Mouse (Mus musculus): Measurements from ENCODE around the gene Cadps2. TPM values are rescaled to one million over a fixed set of nuclear protein-coding genes. Genes with fewer than 3 reads are reported as not detected.

Cadps2 gene
- polyA plus RNA-seq (2015; fragmentation: Nextera tagmentation; extraction: Ambion mirVana): 0.55 and 0.57 TPM in 2 replicates

DNA sequence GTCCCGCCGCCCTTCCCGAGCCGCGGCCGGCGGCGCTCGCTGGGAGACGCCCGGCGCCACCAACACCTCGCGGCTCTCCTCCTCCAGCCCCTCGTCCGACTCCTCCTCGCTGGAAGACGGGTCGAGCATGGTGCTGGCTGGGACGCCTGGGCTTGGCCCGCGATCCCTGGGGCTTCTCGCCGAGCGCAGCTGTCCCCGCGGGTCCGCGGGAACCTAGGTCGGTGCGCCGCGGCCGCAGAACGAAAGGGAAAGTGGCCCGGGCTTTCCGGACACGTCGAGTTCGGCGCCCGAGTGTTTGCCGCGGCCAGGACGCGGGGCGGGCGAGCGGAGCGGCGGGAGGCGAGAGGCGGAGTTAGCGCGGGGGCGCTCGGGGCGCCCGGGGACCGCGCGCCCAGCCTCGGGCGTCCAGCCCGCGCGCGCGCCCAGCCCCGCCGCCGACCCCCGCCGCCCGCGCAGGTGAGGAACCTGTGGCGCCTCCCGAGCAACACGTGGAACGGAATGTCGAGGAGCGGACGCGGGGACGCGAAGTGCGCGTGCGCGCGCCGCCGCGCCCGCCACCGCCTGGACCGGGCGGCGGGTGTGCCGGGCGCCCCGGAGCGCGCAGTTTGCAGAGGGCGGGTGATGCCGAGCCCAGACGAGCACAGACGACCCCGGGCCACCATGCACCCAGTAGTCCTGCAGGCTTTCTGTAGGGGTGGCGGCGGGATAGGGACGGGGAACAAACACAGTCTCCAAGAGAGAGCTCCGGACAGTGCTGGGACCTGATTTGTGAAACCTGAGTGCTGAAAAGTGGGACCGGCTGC is at the start of gene Cadps2:
Cadps2 (minus strand) TSS at position 413 of the 803 bp plus-strand sequence.
- H3K4me2 ChIP-seq (ENCODE audit: low read depth, low read length): peak within 1 kb of the TSS; percentile 89
- H3K27me3 ChIP-seq (replicated peaks; ENCODE audit: control insufficient read depth, insufficient read depth, low read length): peaks cover 22% of the 10 kb centered on the region
- no peaks in the 10 kb centered on the region for H3K9me3 ChIP-seq (ENCODE audit: control insufficient read depth, low read length)
- H3K27ac ChIP-seq (ENCODE audit: low read length): no peak within 1 kb of the TSS
- no peaks in the 10 kb centered on the region for H3K36me3 ChIP-seq (ENCODE audit: control insufficient read depth, insufficient read depth, low read length)
- WGBS: under 1% methylated on average over 71 of the region's 114 CpGs
- H3K4me1 ChIP-seq (ENCODE audit: control insufficient read depth, insufficient read depth, low read length): 0 out of 2 replicates have a peak, but pooled peaks cover 10% of the 10 kb centered on the region
- peak within 1 kb of the TSS; percentile 73 for H3K9ac ChIP-seq (ENCODE audit: low read depth, low read length)
- peak; percentile 88 for ATAC-seq
- peak within 1 kb of the TSS; percentile 71 for H3K4me3 ChIP-seq (ENCODE audit: low read length)

DNA sequence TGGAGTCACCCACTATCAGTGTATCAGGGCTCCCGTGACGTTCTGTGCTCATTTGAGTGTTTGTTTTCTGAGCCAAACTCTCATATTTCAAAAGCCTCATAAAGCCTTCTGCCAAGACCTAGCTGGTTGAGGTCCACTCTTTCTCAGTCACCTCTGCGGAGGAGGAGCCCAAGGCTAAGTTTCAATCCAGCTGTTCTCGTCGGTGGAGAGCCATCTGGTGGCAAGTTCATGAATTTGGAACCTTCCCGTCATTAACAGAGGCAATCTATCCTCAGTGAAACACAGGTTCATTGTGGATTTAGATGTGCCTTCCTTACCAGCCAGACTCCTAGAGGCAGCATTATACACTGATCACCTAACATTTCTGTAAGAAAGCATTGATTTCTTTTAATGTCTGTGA is 47.2 kb upstream of the Cadps2 start:
- H3K9ac ChIP-seq (ENCODE audit: low read depth, low read length): no peak overlapping the region
- H3K36me3 ChIP-seq (ENCODE audit: control insufficient read depth, insufficient read depth, low read length): no peaks in the 10 kb centered on the region
- H3K4me1 ChIP-seq (ENCODE audit: control insufficient read depth, insufficient read depth, low read length): no peaks in the 10 kb centered on the region
- peak; percentile 70 for ATAC-seq
- no peaks in the 10 kb centered on the region for H3K27me3 ChIP-seq (replicated peaks; ENCODE audit: control insufficient read depth, insufficient read depth, low read length)
- H3K27ac ChIP-seq (ENCODE audit: low read length): no peak overlapping the region
- 11% methylated on average over 6 of the region's 6 CpGs for WGBS
- H3K9me3 ChIP-seq (ENCODE audit: control insufficient read depth, low read length): no peaks in the 10 kb centered on the region
- H3K4me3 ChIP-seq (ENCODE audit: low read length): no peak overlapping the region
- no peak overlapping the region for H3K4me2 ChIP-seq (ENCODE audit: low read depth, low read length)

- no peak overlapping the region for H3K4me3 ChIP-seq (ENCODE audit: low read length)
- no peak for ATAC-seq
- WGBS: 75% methylated on average over 4 of the region's 4 CpGs
- no peak overlapping the region for H3K9ac ChIP-seq (ENCODE audit: low read depth, low read length)
- H3K27ac ChIP-seq (ENCODE audit: low read length): no peak overlapping the region
- H3K36me3 ChIP-seq (ENCODE audit: control insufficient read depth, insufficient read depth, low read length): no peaks in the 10 kb centered on the region
- no peaks in the 10 kb centered on the region for H3K9me3 ChIP-seq (ENCODE audit: control insufficient read depth, low read length)
- H3K27me3 ChIP-seq (replicated peaks; ENCODE audit: control insufficient read depth, insufficient read depth, low read length): no peaks in the 10 kb centered on the region
- H3K4me1 ChIP-seq (ENCODE audit: control insufficient read depth, insufficient read depth, low read length): no peaks in the 10 kb centered on the region
- H3K4me2 ChIP-seq (ENCODE audit: low read depth, low read length): no peak overlapping the region
These were observed 37.7 kb upstream of the Cadps2 start for GRCm38 (mm10) chr6:23876765-23877408.

- Histone ChIP-seq H3K27me3 (replicated peaks; ENCODE audit: control insufficient read depth, insufficient read depth, low read length) (no peaks in the 10 kb centered on the region), H3K4me1 (ENCODE audit: control insufficient read depth, insufficient read depth, low read length) (no peaks in the 10 kb centered on the region), H3K4me2 (ENCODE audit: low read depth, low read length) (no peak overlapping the region), H3K9me3 (ENCODE audit: control insufficient read depth, low read length) (no peaks in the 10 kb centered on the region), H3K36me3 (ENCODE audit: control insufficient read depth, insufficient read depth, low read length) (no peaks in the 10 kb centered on the region), H3K9ac (ENCODE audit: low read depth, low read length) (no peak overlapping the region), H3K27ac (ENCODE audit: low read length) (no peak overlapping the region), H3K4me3 (ENCODE audit: low read length) (no peak overlapping the region)
- 64% methylated on average over 4 of the region's 4 CpGs for WGBS
- no peak for ATAC-seq
These were observed 37.1 kb upstream of the Cadps2 start for GRCm38 (mm10) chr6:23876363-23876762.

DNA sequence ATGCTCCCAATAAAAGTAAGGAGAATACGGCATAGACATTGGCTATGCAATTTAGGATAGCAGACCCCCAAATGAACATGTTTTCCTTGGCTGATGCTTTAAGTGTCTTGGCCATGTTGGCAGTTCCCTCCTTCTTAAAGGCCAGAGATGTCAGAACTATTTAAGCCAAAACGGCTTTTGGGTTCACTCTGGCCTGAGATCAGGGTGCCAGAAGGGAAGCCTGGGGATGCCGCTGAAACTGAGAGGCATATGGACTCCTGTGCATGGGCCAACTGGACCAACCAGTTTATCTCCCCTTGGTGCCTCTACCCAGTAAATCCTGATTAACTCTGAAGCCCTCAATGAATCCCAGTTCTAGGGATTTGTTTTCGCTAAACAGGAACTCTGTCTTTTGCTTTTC is 34.6 kb upstream of the Cadps2 start:
- Histone ChIP-seq H3K27ac (ENCODE audit: low read length) (no peak overlapping the region), H3K9me3 (ENCODE audit: control insufficient read depth, low read length) (no peaks in the 10 kb centered on the region), H3K4me3 (ENCODE audit: low read length) (no peak overlapping the region), H3K27me3 (replicated peaks; ENCODE audit: control insufficient read depth, insufficient read depth, low read length) (no peaks in the 10 kb centered on the region), H3K4me1 (ENCODE audit: control insufficient read depth, insufficient read depth, low read length) (no peaks in the 10 kb centered on the region), H3K36me3 (ENCODE audit: control insufficient read depth, insufficient read depth, low read length) (no peaks in the 10 kb centered on the region), H3K9ac (ENCODE audit: low read depth, low read length) (no peak overlapping the region), H3K4me2 (ENCODE audit: low read depth, low read length) (no peak overlapping the region)
- ATAC-seq: no peak
- 77% methylated on average over 4 of the region's 4 CpGs for WGBS

GRCm38 (mm10) chr6:23873231-23873630 is 34.0 kb upstream of the Cadps2 start:
- Histone ChIP-seq H3K9ac (ENCODE audit: low read depth, low read length) (no peak overlapping the region), H3K4me1 (ENCODE audit: control insufficient read depth, insufficient read depth, low read length) (no peaks in the 10 kb centered on the region), H3K36me3 (ENCODE audit: control insufficient read depth, insufficient read depth, low read length) (no peaks in the 10 kb centered on the region), H3K4me2 (ENCODE audit: low read depth, low read length) (no peak overlapping the region), H3K4me3 (ENCODE audit: low read length) (no peak overlapping the region), H3K9me3 (ENCODE audit: control insufficient read depth, low read length) (no peaks in the 10 kb centered on the region), H3K27me3 (replicated peaks; ENCODE audit: control insufficient read depth, insufficient read depth, low read length) (no peaks in the 10 kb centered on the region), H3K27ac (ENCODE audit: low read length) (no peak overlapping the region)
- WGBS: 81% methylated on average over 3 of the region's 3 CpGs
- ATAC-seq: no peak

DNA sequence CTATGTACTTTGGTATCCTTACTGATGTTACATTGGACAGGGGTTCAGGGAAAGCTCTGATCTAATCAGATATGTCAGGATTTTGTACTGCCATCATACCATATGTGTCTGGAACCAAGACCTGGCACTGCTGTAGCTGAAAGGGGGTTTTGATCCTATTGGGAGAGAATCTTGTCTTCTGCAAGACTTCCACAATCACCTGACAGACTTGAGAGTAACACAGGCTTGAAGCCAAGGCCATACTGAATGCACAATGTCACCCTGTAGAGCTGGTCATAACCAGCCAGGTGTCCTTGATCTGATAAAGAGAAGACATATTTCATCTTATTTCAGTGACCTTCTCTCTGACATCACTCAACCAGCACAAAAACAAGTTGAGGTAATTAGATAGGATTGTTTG is 30.8 kb upstream of the Cadps2 start:
- Histone ChIP-seq H3K4me3 (ENCODE audit: low read length) (no peak overlapping the region), H3K4me2 (ENCODE audit: low read depth, low read length) (no peak overlapping the region)

DNA sequence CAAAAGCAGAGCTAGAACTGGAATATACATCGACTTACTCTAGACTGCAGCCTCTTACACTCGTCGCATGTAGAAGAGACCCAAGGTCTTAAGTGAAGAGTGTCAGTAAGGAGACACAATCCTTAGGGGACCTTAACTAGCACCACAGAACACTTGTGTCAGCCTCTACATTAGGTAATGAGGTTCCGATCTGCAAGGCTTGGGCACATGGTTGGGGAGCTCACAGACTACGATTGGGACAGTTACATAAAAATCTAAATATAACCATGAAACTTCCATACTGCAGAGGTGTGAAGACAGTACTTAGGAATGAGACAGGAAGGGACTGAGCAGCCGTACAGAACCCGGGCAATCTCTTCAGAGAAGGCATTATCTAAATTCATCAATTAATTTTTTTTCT is 27.1 kb upstream of the Cadps2 start:
- no peaks in the 10 kb centered on the region for H3K27me3 ChIP-seq (replicated peaks; ENCODE audit: control insufficient read depth, insufficient read depth, low read length)
- H3K4me2 ChIP-seq (ENCODE audit: low read depth, low read length): no peak overlapping the region

More for the DNA sequence above, 30.8 kb upstream of the Cadps2 start:
- ATAC-seq: no peak
- Histone ChIP-seq H3K27ac (ENCODE audit: low read length) (no peak overlapping the region), H3K36me3 (ENCODE audit: control insufficient read depth, insufficient read depth, low read length) (no peaks in the 10 kb centered on the region), H3K9me3 (ENCODE audit: control insufficient read depth, low read length) (no peaks in the 10 kb centered on the region), H3K9ac (ENCODE audit: low read depth, low read length) (no peak overlapping the region), H3K27me3 (replicated peaks; ENCODE audit: control insufficient read depth, insufficient read depth, low read length) (no peaks in the 10 kb centered on the region), H3K4me1 (ENCODE audit: control insufficient read depth, insufficient read depth, low read length) (no peaks in the 10 kb centered on the region)

DNA sequence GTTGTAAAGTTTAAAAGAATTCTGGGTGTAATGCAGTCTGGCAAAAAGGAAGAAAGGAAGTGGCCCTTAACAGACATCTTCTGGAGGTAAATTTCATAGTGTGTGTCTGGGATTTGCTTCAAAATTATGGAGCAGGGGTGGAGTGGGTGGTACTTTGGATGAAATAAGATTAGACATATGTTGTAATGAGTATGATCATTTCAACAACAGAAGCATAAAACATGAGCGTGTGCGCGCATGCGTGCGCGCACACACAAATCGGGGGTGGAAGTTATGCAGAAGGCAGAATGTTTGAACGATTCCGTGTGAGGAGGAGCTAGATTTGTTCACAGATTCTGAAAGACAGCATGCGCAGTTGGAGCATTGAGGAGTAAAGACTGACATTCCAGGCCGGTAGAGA is 14.2 kb upstream of the Cadps2 start:
- no peak overlapping the region for H3K27ac ChIP-seq (ENCODE audit: low read length)
- H3K9me3 ChIP-seq (ENCODE audit: control insufficient read depth, low read length): no peaks in the 10 kb centered on the region
- no peaks in the 10 kb centered on the region for H3K4me1 ChIP-seq (ENCODE audit: control insufficient read depth, insufficient read depth, low read length)
- no peaks in the 10 kb centered on the region for H3K36me3 ChIP-seq (ENCODE audit: control insufficient read depth, insufficient read depth, low read length)
- H3K27me3 ChIP-seq (replicated peaks; ENCODE audit: control insufficient read depth, insufficient read depth, low read length): no peaks in the 10 kb centered on the region
- no peak overlapping the region for H3K4me3 ChIP-seq (ENCODE audit: low read length)
- H3K4me2 ChIP-seq (ENCODE audit: low read depth, low read length): no peak overlapping the region
- ATAC-seq: no peak
- no peak overlapping the region for H3K9ac ChIP-seq (ENCODE audit: low read depth, low read length)
- WGBS: 92% methylated on average over 11 of the region's 11 CpGs

More for the DNA sequence above, 27.1 kb upstream of the Cadps2 start:
- H3K4me1 ChIP-seq (ENCODE audit: control insufficient read depth, insufficient read depth, low read length): no peaks in the 10 kb centered on the region
- 92% methylated on average over 7 of the region's 7 CpGs for WGBS
- H3K4me3 ChIP-seq (ENCODE audit: low read length): no peak overlapping the region
- no peaks in the 10 kb centered on the region for H3K36me3 ChIP-seq (ENCODE audit: control insufficient read depth, insufficient read depth, low read length)
- H3K9me3 ChIP-seq (ENCODE audit: control insufficient read depth, low read length): no peaks in the 10 kb centered on the region
- H3K27ac ChIP-seq (ENCODE audit: low read length): no peak overlapping the region
- ATAC-seq: no peak
- H3K9ac ChIP-seq (ENCODE audit: low read depth, low read length): no peak overlapping the region
